Mouse (Mus musculus) midbrain, embryonic 11.5 days (tissue): ENCODE data around the gene Pmm2. TPM values are rescaled to one million over a fixed set of nuclear protein-coding genes. Genes with fewer than 3 reads are reported as not detected.

Source experiments
- ATAC-seq: fragments of 200-750 bp; cut with Nextera tagmentation; 2 replicates; pipeline ENCODE4 v1.8.0; 2017; ENCODE audit warnings: moderate TSS enrichment, moderate library complexity; ENCODE audit not compliant: low FRiP score
- DNase-seq: peaks from one replicate; pipeline ENCODE4 v3.0.0; 2015; ENCODE audit warnings: low spot score; ENCODE audit errors: missing footprints
- H3K27ac ChIP-seq: fragments of 300-500 bp; sonication (generic); 2 replicates; pipeline ENCODE4 v1.5.1; 2014; ENCODE audit warnings: low read depth, low read length
- H3K27me3 ChIP-seq: fragments of 300-500 bp; sonication (generic); 2 replicates; pipeline ENCODE4 v1.6.1; 2014; ENCODE audit warnings: mild to moderate bottlenecking, low read length, moderate library complexity, mixed read lengths; ENCODE audit not compliant: control insufficient read depth, insufficient read depth
- H3K36me3 ChIP-seq: fragments of 300-500 bp; sonication (generic); 2 replicates; pipeline ENCODE4 v1.6.1; 2014; ENCODE audit warnings: mild to moderate bottlenecking, low read length, moderate library complexity, mixed read lengths; ENCODE audit not compliant: control insufficient read depth, insufficient read depth
- H3K4me1 ChIP-seq: fragments of 300-500 bp; sonication (generic); 2 replicates; pipeline ENCODE4 v1.6.1; 2014; ENCODE audit warnings: low read length; ENCODE audit not compliant: control insufficient read depth, insufficient read depth
- H3K4me2 ChIP-seq: fragments of 300-500 bp; sonication (generic); 2 replicates; pipeline ENCODE4 v1.6.1; 2014; ENCODE audit warnings: mild to moderate bottlenecking, moderate library complexity
- H3K4me3 ChIP-seq: fragments of 300-500 bp; sonication (generic); 2 replicates; pipeline ENCODE4 v1.5.1; 2014; ENCODE audit warnings: low read depth, low read length
- H3K9ac ChIP-seq: fragments of 300-500 bp; sonication (generic); 2 replicates; pipeline ENCODE4 v1.6.1; 2014; ENCODE audit warnings: low read length
- H3K9me3 ChIP-seq: fragments of 300-500 bp; sonication (generic); 2 replicates; pipeline ENCODE4 v1.6.1; 2016; ENCODE audit warnings: low read length; ENCODE audit not compliant: control insufficient read depth
- WGBS: fragments of 180-500 bp; shearing (Covaris S2); extraction: QIAGEN DNeasy Blood & Tissue Kit; methylation state at CpG from one replicate; pipeline ENCODE4 v1.1.7; 2014; 5-methylcytosine and 5-hydroxymethylcytosine counted together
- polyA plus RNA-seq: library from polyadenylated mRNA; unstranded; fragments of >200 nt; fragmentation: Nextera tagmentation; extraction: Ambion mirVana; gene quantifications from 2 replicates; pipeline ENCODE4 v1.2.1, GENCODE M21; 2014

Pmm2 gene
- polyA plus RNA-seq, 1 experiment from 2014 or later = 36.3 TPM

DNA sequence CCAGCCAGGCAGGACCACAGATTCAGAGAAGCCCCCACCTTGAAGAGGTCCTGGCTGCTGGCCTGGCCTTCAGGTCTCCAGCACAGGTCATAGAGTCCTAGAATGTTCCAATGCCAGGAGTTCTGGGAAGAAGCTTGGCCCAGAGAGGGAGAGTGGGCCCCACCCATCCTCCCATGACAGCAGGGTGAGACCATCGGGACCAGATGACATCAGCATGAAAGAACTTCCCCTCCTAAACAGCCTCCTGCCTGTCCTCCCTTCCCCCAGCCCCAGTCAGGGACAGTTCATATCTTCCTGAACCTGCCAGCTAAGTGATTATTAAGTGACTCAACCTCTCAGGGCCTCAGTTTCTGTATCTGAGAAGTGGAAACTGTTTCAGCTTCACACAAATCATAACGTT is 29.0 kb downstream of the Pmm2 start:
- no peak overlapping the region for H3K4me3 ChIP-seq
- H3K9ac ChIP-seq = peak overlapping the region; percentile 6; the same call in 1 of the 2 replicates
- H3K36me3 ChIP-seq = peaks cover 5% of the 10 kb centered on the region; the same call in 1 of the 2 replicates
- WGBS = 92% methylated on average over 2 of the region's 2 CpGs
- H3K27me3 ChIP-seq = no peaks in the 10 kb centered on the region
- H3K9me3 ChIP-seq = no peaks in the 10 kb centered on the region
- no peak overlapping the region for H3K4me2 ChIP-seq
- peaks cover 28% of the 10 kb centered on the region for H3K4me1 ChIP-seq
- ATAC-seq (no peak), DNase-seq (no peak)
- H3K27ac ChIP-seq = no peak overlapping the region

- Histone ChIP-seq H3K9me3 (no peaks in the 10 kb centered on the region), H3K4me1 (peaks cover 28% of the 10 kb centered on the region), H3K9ac (no peak overlapping the region), H3K27me3 (no peaks in the 10 kb centered on the region), H3K36me3 (0 out of 2 replicates have a peak, but pooled peaks cover 4% of the 10 kb centered on the region), H3K4me3 (no peak overlapping the region), H3K27ac (no peak overlapping the region), H3K4me2 (0 out of 2 replicates have a peak overlapping the region, but pooled peaks have one; percentile 2)
- DNase-seq (no peak), ATAC-seq (no peak)
- 89% methylated on average over 7 of the region's 7 CpGs for whole genome bisulfite sequencing
These were observed 29.8 kb downstream of the Pmm2 start for GRCm38 (mm10) chr16:8667261-8667660.

- Histone ChIP-seq H3K4me1 (peaks cover 28% of the 10 kb centered on the region), H3K4me2 (0 out of 2 replicates have a peak overlapping the region, but pooled peaks have one; percentile 2), H3K27ac (no peak overlapping the region), H3K9me3 (no peaks in the 10 kb centered on the region), H3K9ac (no peak overlapping the region), H3K4me3 (no peak overlapping the region), H3K36me3 (0 out of 2 replicates have a peak, but pooled peaks cover 4% of the 10 kb centered on the region), H3K27me3 (no peaks in the 10 kb centered on the region)
- ATAC-seq = no peak
- no peak for DNase-seq
- WGBS = 68% methylated on average over 4 of the region's 4 CpGs
These were observed 30.3 kb downstream of the Pmm2 start for GRCm38 (mm10) chr16:8667814-8668213.

- 79% methylated on average over 2 of the region's 2 CpGs for WGBS
- no peak overlapping the region for H3K4me3 ChIP-seq
- DNase-seq (no peak), ATAC-seq (no peak)
- no peaks in the 10 kb centered on the region for H3K9me3 ChIP-seq
- peaks cover 28% of the 10 kb centered on the region for H3K4me1 ChIP-seq
- no peak overlapping the region for H3K27ac ChIP-seq
- H3K27me3 ChIP-seq = peaks cover 5% of the 10 kb centered on the region
- 0 out of 2 replicates have a peak overlapping the region, but pooled peaks have one; percentile 1 for H3K9ac ChIP-seq
- H3K4me2 ChIP-seq = 0 out of 2 replicates have a peak overlapping the region, but pooled peaks have one; percentile 6
- 0 out of 2 replicates have a peak, but pooled peaks cover 2% of the 10 kb centered on the region for H3K36me3 ChIP-seq
These were observed 30.9 kb downstream of the Pmm2 start for GRCm38 (mm10) chr16:8668386-8668785.

DNA sequence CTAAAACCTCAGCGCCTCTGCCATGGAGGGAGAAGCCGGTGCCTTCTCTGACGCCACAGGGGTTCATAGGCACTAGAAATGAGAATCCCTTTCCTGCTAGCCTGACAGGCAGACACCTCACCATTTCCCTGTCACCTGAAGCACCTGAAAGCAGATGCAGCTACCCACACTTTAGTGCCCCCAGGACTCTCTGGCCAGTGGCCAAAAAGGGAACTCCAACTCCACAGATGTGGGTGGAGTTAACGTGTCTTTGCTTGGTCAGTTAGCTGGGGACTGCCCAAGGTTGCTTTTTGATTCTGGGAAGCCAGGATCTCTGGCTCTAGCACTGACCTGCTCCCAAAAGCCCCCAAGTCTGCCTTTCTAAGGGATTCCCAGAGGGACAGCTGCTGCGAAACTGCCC is 32.0 kb downstream of the Pmm2 start:
- no peak for ATAC-seq
- no peaks in the 10 kb centered on the region for H3K36me3 ChIP-seq
- peaks cover 28% of the 10 kb centered on the region for H3K4me1 ChIP-seq
- peak overlapping the region; percentile 50 for H3K4me2 ChIP-seq
- peaks cover 12% of the 10 kb centered on the region for H3K27me3 ChIP-seq
- H3K27ac ChIP-seq = peak overlapping the region; percentile 84
- H3K9ac ChIP-seq = peak overlapping the region; percentile 73
- peak overlapping the region; percentile 55 for H3K4me3 ChIP-seq
- DNase-seq = no peak
- WGBS = 42% methylated on average over 5 of the region's 5 CpGs
- no peaks in the 10 kb centered on the region for H3K9me3 ChIP-seq

GRCm38 (mm10) chr16:8670041-8671035 is 32.9 kb downstream of the Pmm2 start:
- Histone ChIP-seq H3K4me1 (peaks cover 28% of the 10 kb centered on the region), H3K27me3 (peaks cover 12% of the 10 kb centered on the region), H3K9ac (peak overlapping the region; percentile 73), H3K36me3 (no peaks in the 10 kb centered on the region), H3K4me2 (peak overlapping the region; percentile 50), H3K4me3 (peak overlapping the region; percentile 55), H3K27ac (peak overlapping the region; percentile 84), H3K9me3 (no peaks in the 10 kb centered on the region)
- 1% methylated on average over 15 of the region's 15 CpGs for WGBS
- DNase-seq = peak; percentile 94
- peak; percentile 71 for ATAC-seq

DNA sequence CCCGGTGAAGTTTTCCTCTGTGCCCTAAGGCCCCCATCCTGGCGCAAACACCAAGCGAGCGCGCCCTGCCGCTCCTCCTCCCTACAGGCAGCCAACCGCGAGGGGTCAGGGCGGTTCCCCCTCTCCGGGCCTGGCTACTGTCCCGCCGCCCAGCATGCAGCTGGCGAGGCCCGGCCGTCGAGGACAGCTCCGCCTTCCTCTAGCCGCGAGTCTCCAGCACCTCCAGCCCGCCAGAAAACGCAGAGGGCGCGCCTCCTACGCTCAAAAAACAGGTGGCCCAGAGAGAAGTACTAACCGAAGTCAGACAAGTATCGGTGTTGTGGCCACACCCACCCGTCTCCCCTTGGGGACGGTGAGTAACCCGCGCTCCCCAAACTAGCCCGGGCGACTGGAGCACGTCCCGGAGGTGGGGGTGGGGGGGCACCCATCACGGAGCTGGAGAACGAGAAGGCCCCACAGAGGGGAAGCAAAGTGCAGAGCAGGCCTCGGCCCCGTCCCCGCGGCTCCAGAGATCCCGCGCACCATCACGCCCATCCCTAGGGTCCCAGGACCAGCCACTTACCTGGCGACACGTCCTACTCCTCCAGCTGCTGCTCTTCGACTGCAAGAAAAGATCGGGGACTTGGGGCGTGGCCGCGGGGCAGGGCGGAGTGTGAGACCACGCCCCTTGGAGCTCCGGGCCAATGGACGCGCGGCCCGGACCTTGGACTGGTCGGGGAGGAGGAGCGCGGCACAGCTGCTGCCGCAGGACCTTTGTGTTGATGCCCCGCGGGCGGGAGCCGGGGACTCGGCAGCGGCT is 34.3 kb downstream of the Pmm2 start, which contains the start of gene Carhsp1:
Carhsp1 (minus strand) TSS at position 605 of the 799 bp plus-strand sequence.
- DNase-seq (peak; percentile 99), ATAC-seq (peak; percentile 90)
- H3K9ac ChIP-seq = peak within 1 kb of the TSS; percentile 73
- WGBS = under 1% methylated on average over 66 of the region's 67 CpGs
- peak within 1 kb of the TSS; percentile 55 for H3K4me3 ChIP-seq
- H3K27ac ChIP-seq = peak within 1 kb of the TSS; percentile 84
- peak within 1 kb of the TSS; percentile 50 for H3K4me2 ChIP-seq
- H3K9me3 ChIP-seq = no peaks in the 10 kb centered on the region
- peaks cover 28% of the 10 kb centered on the region for H3K4me1 ChIP-seq
- H3K27me3 ChIP-seq = peaks cover 12% of the 10 kb centered on the region
- no peaks in the 10 kb centered on the region for H3K36me3 ChIP-seq

DNA sequence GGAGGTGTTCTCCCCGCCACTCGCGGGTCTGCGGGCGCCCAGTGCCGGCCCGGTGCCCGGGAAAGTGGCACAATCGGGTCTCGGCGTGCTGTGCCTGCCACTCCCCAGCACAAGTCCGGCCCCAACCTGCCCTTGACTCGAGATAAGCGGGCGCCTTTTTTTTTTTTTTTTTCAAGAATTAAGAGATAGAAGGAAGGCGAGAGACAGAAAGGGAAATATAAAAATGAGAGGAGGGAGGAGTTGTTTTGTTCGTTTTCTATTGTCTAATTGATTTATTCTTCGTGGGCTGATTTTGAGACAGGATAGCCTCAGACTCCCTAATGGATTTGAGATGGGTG is 34.8 kb downstream of the Pmm2 start:
- H3K27me3 ChIP-seq = peaks cover 12% of the 10 kb centered on the region
- peaks cover 28% of the 10 kb centered on the region for H3K4me1 ChIP-seq
- H3K4me2 ChIP-seq = peak overlapping the region; percentile 50
- H3K36me3 ChIP-seq = no peaks in the 10 kb centered on the region
- no peak overlapping the region; the same call in 1 of the 2 replicates for H3K27ac ChIP-seq
- H3K9me3 ChIP-seq = no peaks in the 10 kb centered on the region
- ATAC-seq (no peak), DNase-seq (no peak)
- H3K4me3 ChIP-seq = peak overlapping the region; percentile 55
- WGBS = under 1% methylated on average over 18 of the region's 18 CpGs
- H3K9ac ChIP-seq = peak overlapping the region; percentile 73
